Mouse (Mus musculus) urinary bladder, postnatal 25 days (tissue): ENCODE results near the gene Ttc27.

ENCODE experiments used
- DNase-seq: peaks from one replicate; pipeline ENCODE4 v3.0.0; 2022; ENCODE audit warnings: low spot score

Ttc27 gene

GRCm38 (mm10) chr17:74879768-74880167, 162.2 kb downstream of the Ttc27 start:
- DNase-seq = no peak

GRCm38 (mm10) chr17:74887039-74887438, 169.5 kb downstream of the Ttc27 start:
- no peak for DNase-seq

- DNase-seq = no peak
Measured at GRCm38 (mm10) chr17:74888836-74889534, 171.5 kb downstream of the Ttc27 start.

- DNase-seq = no peak
Measured at GRCm38 (mm10) chr17:74889535-74890117, 172.1 kb downstream of the Ttc27 start.

- no peak for DNase-seq
Measured at GRCm38 (mm10) chr17:74902453-74902852, 184.9 kb downstream of the Ttc27 start.

GRCm38 (mm10) chr17:74903411-74904331, 186.1 kb downstream of the Ttc27 start:
- no peak for DNase-seq

GRCm38 (mm10) chr17:74904332-74904687, 186.8 kb downstream of the Ttc27 start:
- DNase-seq = no peak

GRCm38 (mm10) chr17:74904956-74905355, 187.4 kb downstream of the Ttc27 start:
- no peak for DNase-seq

- DNase-seq = no peak
Measured at GRCm38 (mm10) chr17:74912995-74913394, 195.5 kb downstream of the Ttc27 start.
